Mouse (Mus musculus) forebrain, embryonic 15.5 days (tissue): Measurements from ENCODE around the gene Tspear. TPM values are rescaled to one million over a fixed set of nuclear protein-coding genes. Genes with fewer than 3 reads are reported as not detected.
"Not testable (repeated sequence)": the region's sequence is repeated elsewhere in the genome, so short reads cannot be mapped to it uniquely, and the experiment has no call there.

Source experiments
- ATAC-seq: fragments of 200-750 bp; cut with Nextera tagmentation; replicated peaks from 2 replicates; pipeline ENCODE4 v1.8.0; 2017; ENCODE audit warnings: mild to moderate bottlenecking, moderate TSS enrichment, moderate library complexity
- H3K27ac ChIP-seq: fragments of 300-500 bp; sonication (generic); replicated peaks from 2 replicates; pipeline ENCODE4 v1.5.1; 2015; ENCODE audit warnings: mild to moderate bottlenecking, inconsistent platforms
- H3K27me3 ChIP-seq: fragments of 300-500 bp; sonication (generic); 2 replicates; pipeline ENCODE4 v1.6.1; 2015; ENCODE audit warnings: inconsistent platforms
- H3K36me3 ChIP-seq: fragments of 300-500 bp; sonication (generic); 2 replicates; pipeline ENCODE4 v1.6.1; 2015; ENCODE audit warnings: mild to moderate bottlenecking, inconsistent platforms
- H3K4me1 ChIP-seq: fragments of 300-500 bp; sonication (generic); 2 replicates; pipeline ENCODE4 v1.6.1; 2015; ENCODE audit warnings: inconsistent platforms
- H3K4me2 ChIP-seq: fragments of 300-500 bp; sonication (generic); replicated peaks from 2 replicates; pipeline ENCODE4 v1.6.1; 2015; ENCODE audit warnings: mild to moderate bottlenecking, inconsistent platforms
- H3K4me3 ChIP-seq: fragments of 300-500 bp; sonication (generic); 2 replicates; pipeline ENCODE4 v1.5.1; 2015; ENCODE audit warnings: mild to moderate bottlenecking, inconsistent platforms
- H3K9ac ChIP-seq: fragments of 300-500 bp; sonication (generic); replicated peaks from 2 replicates; pipeline ENCODE4 v1.6.1; 2015; ENCODE audit warnings: mild to moderate bottlenecking, inconsistent platforms
- H3K9me3 ChIP-seq: fragments of 300-500 bp; sonication (generic); 2 replicates; pipeline ENCODE4 v1.6.1; 2016; ENCODE audit warnings: inconsistent platforms
- WGBS: fragments of 180-500 bp; shearing (Covaris S2); methylation state at CpG from one replicate; pipeline ENCODE4 v1.1.7; 2015; ENCODE audit warnings: mixed read lengths; 5-methylcytosine and 5-hydroxymethylcytosine counted together
- polyA plus RNA-seq: library from polyadenylated mRNA; unstranded; fragments of >200 nt; fragmentation: Nextera tagmentation; extraction: Ambion mirVana; gene quantifications from 2 replicates; pipeline ENCODE4 v1.2.1, GENCODE M21; 2015

Gene Tspear
- polyA plus RNA-seq, 1 experiment from 2014 or later = 0.52 TPM

DNA sequence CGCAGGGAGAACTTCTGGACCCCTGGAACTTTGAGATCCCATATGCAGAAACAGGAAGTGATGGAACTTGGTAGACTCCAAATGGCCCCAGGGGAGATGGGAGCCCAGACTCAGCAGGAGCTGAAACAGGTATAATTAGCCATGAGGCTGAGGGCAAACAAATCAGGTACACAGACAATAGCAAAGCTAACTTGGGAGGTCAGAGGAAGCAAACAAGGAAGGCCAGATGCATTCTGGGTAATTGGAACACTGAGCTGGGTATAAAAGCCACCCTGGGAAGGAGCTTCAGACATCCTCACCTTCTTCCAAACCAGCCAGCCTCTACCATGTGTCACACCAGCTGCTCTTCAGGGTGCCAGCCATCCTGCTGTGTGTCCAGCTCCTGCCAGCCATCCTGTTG lies 33.9 kb downstream of the Tspear start, which contains the start of gene Krtap12-1:
Krtap12-1 (plus strand) TSS at position 301 of the 400 bp plus-strand sequence.
- not testable (repeated sequence) for H3K36me3 ChIP-seq, H3K27me3 ChIP-seq, H3K4me1 ChIP-seq, H3K27ac ChIP-seq, H3K4me3 ChIP-seq, H3K9me3 ChIP-seq, H3K4me2 ChIP-seq, H3K9ac ChIP-seq, ATAC-seq
- WGBS = 90% methylated on average over 1 of the region's 1 CpGs

- no peaks in the 10 kb centered on the region for H3K36me3 ChIP-seq
- no peak overlapping the region for H3K9ac ChIP-seq
- WGBS = 75% methylated on average over 8 of the region's 8 CpGs
These were observed 38.5 kb downstream of the Tspear start for GRCm38 (mm10) chr10:77724855-77725254.

GRCm38 (mm10) chr10:77726186-77726585 lies 39.8 kb downstream of the Tspear start, which contains the start of gene Gm10100:
Gene Gm10100, plus strand, starts transcription at chr10:77726486.
- H3K27me3 ChIP-seq = no peaks in the 10 kb centered on the region
- no peak within 1 kb of the TSS for H3K27ac ChIP-seq
- H3K9me3 ChIP-seq = no peaks in the 10 kb centered on the region
- no peaks in the 10 kb centered on the region for H3K36me3 ChIP-seq
- no peak within 1 kb of the TSS for H3K4me3 ChIP-seq
- no peak within 1 kb of the TSS for H3K9ac ChIP-seq
- 35% methylated on average over 3 of the region's 3 CpGs for WGBS
- H3K4me1 ChIP-seq = no peaks in the 10 kb centered on the region
- no peak within 1 kb of the TSS for H3K4me2 ChIP-seq
- ATAC-seq = no peak

More at GRCm38 (mm10) chr10:77724855-77725254, 38.5 kb downstream of the Tspear start:
- no peak for ATAC-seq
- Histone ChIP-seq H3K9me3 (no peaks in the 10 kb centered on the region), H3K4me2 (no peak overlapping the region), H3K27me3 (no peaks in the 10 kb centered on the region), H3K4me3 (no peak overlapping the region), H3K4me1 (no peaks in the 10 kb centered on the region), H3K27ac (no peak overlapping the region)

DNA sequence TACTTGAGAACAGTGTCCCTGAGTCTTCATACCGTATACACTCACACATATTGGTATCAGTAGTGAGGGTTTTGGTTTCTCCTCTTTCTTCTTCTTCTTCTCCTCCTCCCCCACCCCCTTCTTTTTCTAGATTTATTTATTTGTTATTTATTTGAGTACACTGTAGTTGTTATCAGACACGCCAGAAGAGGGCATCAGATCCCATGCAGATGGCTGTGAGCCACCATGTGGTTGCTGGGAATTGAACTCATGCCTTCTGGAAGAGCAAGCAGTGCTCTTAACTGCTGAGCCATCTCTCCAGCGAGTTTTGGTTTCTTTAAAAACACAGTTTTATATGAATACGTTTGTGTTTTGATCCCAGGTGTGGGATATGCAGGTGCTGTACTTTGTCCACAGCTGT lies 41.9 kb downstream of the Tspear start:
- ATAC-seq = no peak
- H3K36me3 ChIP-seq = no peaks in the 10 kb centered on the region
- H3K9me3 ChIP-seq = no peaks in the 10 kb centered on the region
- 72% methylated on average over 4 of the region's 4 CpGs for WGBS
- no peaks in the 10 kb centered on the region for H3K27me3 ChIP-seq
- no peak overlapping the region for H3K27ac ChIP-seq
- no peaks in the 10 kb centered on the region for H3K4me1 ChIP-seq
- no peak overlapping the region for H3K4me2 ChIP-seq
- no peak overlapping the region for H3K4me3 ChIP-seq
- H3K9ac ChIP-seq = no peak overlapping the region

DNA sequence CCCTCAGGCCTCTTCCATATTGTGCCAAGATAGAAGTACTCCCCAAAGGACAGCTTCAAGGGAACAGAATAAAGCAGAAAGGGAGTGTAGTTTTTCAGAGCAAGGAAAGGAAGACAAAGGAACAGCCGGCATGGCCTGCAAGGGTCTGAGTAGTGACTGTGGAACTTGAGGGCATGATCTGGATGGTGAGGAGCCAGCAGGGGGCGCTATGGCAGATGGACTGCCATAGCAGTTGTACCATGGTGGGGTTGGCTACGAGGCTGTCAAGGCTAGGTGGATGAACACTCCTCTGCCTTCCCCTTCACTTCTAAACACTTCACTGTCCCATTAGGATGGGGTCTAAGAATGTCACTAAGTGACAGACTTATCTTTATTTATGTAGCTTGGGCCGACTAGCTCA lies 42.9 kb downstream of the Tspear start:
- Histone ChIP-seq H3K27me3 (no peaks in the 10 kb centered on the region), H3K9ac (no peak overlapping the region), H3K4me1 (no peaks in the 10 kb centered on the region), H3K4me3 (no peak overlapping the region), H3K9me3 (no peaks in the 10 kb centered on the region), H3K36me3 (no peaks in the 10 kb centered on the region), H3K27ac (no peak overlapping the region), H3K4me2 (no peak overlapping the region)
- 50% methylated on average over 4 of the region's 4 CpGs for WGBS
- ATAC-seq = no peak

DNA sequence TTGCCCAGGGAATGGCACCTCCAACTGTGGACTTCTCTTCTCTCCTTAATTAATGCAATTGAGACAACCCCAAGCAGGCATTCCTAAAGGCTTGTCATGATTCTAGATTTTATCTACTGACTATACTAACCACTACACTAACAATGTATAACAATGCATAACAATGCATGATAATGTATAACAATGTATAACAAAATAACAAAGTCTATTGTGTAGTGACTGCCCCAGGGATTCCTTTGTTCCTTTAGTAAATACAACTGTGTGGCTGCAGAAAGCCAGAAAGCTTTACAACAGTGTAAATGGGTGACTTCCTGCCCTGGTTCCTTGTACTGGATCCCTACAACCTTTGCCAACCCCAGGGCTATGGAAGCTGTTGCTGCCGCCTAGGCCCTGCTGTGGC lies 49.6 kb downstream of the Tspear start:
- WGBS = 93% methylated on average over 1 of the region's 1 CpGs
- Histone ChIP-seq H3K9me3 (no peaks in the 10 kb centered on the region; the same call in 1 of the 2 replicates), H3K36me3 (no peaks in the 10 kb centered on the region), H3K27ac (no peak overlapping the region), H3K9ac (no peak overlapping the region), H3K4me3 (no peak overlapping the region), H3K4me1 (no peaks in the 10 kb centered on the region), H3K27me3 (no peaks in the 10 kb centered on the region), H3K4me2 (no peak overlapping the region)
- no peak for ATAC-seq

DNA sequence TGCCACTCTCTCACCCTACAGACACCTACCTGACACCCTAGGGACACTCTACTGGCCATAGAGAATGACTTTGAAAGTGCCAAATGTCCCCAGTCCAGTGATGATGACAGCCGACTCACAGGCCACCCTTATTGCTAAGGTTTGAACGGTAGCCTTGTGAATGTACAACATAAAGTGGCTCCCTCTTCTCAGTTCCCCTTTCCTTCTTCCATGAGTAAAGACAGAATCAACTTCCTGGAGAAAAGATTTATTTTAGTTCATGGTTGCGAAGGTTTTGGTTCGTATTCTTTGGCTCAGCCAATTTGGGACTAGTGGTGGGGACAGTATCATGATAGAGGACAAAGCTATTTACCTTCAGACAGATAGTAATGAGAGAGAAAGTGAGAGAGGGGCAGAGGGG lies 52.6 kb downstream of the Tspear start:
- WGBS = 94% methylated on average over 4 of the region's 4 CpGs
- no peaks in the 10 kb centered on the region for H3K27me3 ChIP-seq
- no peak overlapping the region for H3K9ac ChIP-seq

GRCm38 (mm10) chr10:77741924-77742688 lies 55.7 kb downstream of the Tspear start, which contains the start of gene Gm18596:
Gene Gm18596, minus strand, starts transcription at chr10:77742638.
- H3K9ac ChIP-seq, H3K4me1 ChIP-seq, ATAC-seq, H3K36me3 ChIP-seq, H3K4me3 ChIP-seq, H3K4me2 ChIP-seq, H3K9me3 ChIP-seq, H3K27me3 ChIP-seq: not testable (repeated sequence)
- H3K27ac ChIP-seq = 0 out of 2 replicates have a peak within 1 kb of the TSS, but pooled peaks have one; percentile 15
- WGBS = 47% methylated on average over 5 of the region's 5 CpGs

More for the DNA sequence above, 52.6 kb downstream of the Tspear start:
- no peak overlapping the region for H3K4me2 ChIP-seq
- no peaks in the 10 kb centered on the region for H3K36me3 ChIP-seq
- H3K27ac ChIP-seq = no peak overlapping the region
- H3K9me3 ChIP-seq = no peaks in the 10 kb centered on the region; the same call in 1 of the 2 replicates
- no peak for ATAC-seq
- no peak overlapping the region for H3K4me3 ChIP-seq
- H3K4me1 ChIP-seq = no peaks in the 10 kb centered on the region

GRCm38 (mm10) chr10:77750686-77751085 lies 64.3 kb downstream of the Tspear start:
- ATAC-seq, H3K4me3 ChIP-seq, H3K9me3 ChIP-seq, H3K27me3 ChIP-seq, H3K27ac ChIP-seq, H3K4me1 ChIP-seq, H3K4me2 ChIP-seq, H3K9ac ChIP-seq, H3K36me3 ChIP-seq: not testable (repeated sequence)
- WGBS = 73% methylated on average over 1 of the region's 1 CpGs

DNA sequence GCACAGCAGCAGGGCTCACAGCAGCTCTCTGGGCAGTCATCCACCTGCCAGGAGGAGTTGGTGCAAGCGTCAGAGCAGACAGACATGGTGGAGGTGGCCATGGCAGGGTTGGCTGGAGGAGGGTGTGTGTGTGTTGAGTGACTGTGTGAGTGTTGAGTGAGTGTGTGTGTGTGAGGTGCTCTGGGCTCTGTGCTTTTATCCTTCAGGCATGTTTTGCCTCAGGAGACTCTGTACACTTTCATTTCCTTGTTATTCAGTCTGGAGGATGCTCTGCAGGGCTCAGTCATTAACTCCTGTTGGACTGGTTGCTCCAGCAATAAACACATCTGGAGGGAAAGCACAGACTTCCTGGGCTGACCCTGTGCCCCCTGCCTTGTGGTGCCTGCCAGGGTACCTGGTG lies 64.9 kb downstream of the Tspear start, which contains the start of gene Gm9736:
Gm9736 (minus strand) TSS at position 101 of the 400 bp plus-strand sequence.
- not testable (repeated sequence) for H3K4me3 ChIP-seq, ATAC-seq, H3K4me2 ChIP-seq, H3K9ac ChIP-seq, H3K27ac ChIP-seq, H3K4me1 ChIP-seq, H3K9me3 ChIP-seq, H3K36me3 ChIP-seq, H3K27me3 ChIP-seq
- WGBS = 71% methylated on average over 1 of the region's 1 CpGs

DNA sequence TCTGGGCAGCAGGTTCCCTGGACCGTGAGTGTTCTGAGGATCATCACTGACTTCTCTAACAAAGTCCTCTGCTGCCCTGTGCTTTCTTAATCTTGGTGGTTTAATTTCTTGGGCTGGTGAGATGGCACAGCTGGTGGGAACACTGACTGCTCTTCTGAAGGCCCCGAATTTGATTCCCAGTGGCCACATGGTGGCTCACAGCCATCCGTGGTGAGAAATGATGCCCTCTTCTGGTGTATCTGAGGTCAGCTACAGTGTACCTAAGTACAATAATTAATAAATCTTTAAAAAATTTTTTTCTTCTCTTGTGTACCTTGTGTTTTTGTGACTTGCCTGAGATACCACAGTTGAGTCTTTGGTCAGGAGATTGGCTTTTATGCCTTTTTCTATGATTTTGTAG lies 65.9 kb downstream of the Tspear start:
- H3K36me3 ChIP-seq, ATAC-seq, H3K4me3 ChIP-seq, H3K4me2 ChIP-seq, H3K27me3 ChIP-seq, H3K27ac ChIP-seq, H3K9ac ChIP-seq, H3K9me3 ChIP-seq, H3K4me1 ChIP-seq: not testable (repeated sequence)
- 66% methylated on average over 3 of the region's 3 CpGs for WGBS

GRCm38 (mm10) chr10:77753448-77753847 lies 67.1 kb downstream of the Tspear start:
- Histone ChIP-seq H3K27me3 (no peaks in the 10 kb centered on the region), H3K36me3 (no peaks in the 10 kb centered on the region), H3K4me1 (no peaks in the 10 kb centered on the region), H3K9ac (no peak overlapping the region), H3K27ac (no peak overlapping the region), H3K4me2 (no peak overlapping the region), H3K9me3 (no peaks in the 10 kb centered on the region), H3K4me3 (no peak overlapping the region)
- no peak for ATAC-seq

DNA sequence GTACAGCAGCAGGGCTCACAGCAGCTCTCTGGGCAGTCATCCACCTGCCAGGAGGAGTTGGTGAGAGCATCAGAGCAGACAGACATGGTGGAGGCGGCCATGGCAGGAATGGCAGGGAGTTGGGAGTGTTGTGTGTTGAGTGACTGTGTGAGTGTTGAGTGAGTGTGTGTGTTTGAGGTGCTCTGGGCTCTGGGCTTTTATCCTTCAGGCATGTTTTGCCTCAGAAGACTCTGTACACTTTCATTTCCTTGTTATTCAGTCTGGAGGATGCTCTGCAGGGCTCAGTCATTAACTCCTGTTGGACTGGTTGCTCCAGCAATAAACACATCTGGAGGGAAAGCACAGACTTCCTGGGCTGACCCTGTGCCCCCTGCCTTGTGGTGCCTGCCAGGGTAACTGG lies 73.2 kb downstream of the Tspear start, which contains the start of gene Gm3233:
Gm3233 (minus strand) TSS at position 101 of the 400 bp plus-strand sequence.
- WGBS = no CpG with 5 or more reads among the region's 1 CpGs
- H3K27ac ChIP-seq, H3K4me1 ChIP-seq, H3K27me3 ChIP-seq, H3K4me3 ChIP-seq, H3K9me3 ChIP-seq, ATAC-seq, H3K36me3 ChIP-seq, H3K4me2 ChIP-seq, H3K9ac ChIP-seq: not testable (repeated sequence)
